Mouse (Mus musculus) left cerebral cortex, postnatal 36 days (tissue): ENCODE data around the gene Phgr1. TPM values are rescaled to one million over a fixed set of nuclear protein-coding genes. Genes with fewer than 3 reads are reported as not detected.

Source experiments
- DNase-seq, 2 experiments: peaks; one replicate each; pipeline ENCODE4 v3.0.0; 2021 to 2022; ENCODE audit warnings: low spot score in 2 of 2, mixed read lengths in 1 of 2
- intact Hi-C: fragments of 180-260 bp; cut with DNase I; formaldehyde crosslinking; loops from one replicate; pipeline ENCODE4 v1.15.1; 2025
- total RNA-seq, 2 experiments: library from RNA; stranded (reverse); gene quantifications; 2 replicates each; pipeline ENCODE4 v1.2.3; 2021

The Phgr1 gene
- total RNA-seq, 2 experiments from 2014 or later, result not detected

DNA sequence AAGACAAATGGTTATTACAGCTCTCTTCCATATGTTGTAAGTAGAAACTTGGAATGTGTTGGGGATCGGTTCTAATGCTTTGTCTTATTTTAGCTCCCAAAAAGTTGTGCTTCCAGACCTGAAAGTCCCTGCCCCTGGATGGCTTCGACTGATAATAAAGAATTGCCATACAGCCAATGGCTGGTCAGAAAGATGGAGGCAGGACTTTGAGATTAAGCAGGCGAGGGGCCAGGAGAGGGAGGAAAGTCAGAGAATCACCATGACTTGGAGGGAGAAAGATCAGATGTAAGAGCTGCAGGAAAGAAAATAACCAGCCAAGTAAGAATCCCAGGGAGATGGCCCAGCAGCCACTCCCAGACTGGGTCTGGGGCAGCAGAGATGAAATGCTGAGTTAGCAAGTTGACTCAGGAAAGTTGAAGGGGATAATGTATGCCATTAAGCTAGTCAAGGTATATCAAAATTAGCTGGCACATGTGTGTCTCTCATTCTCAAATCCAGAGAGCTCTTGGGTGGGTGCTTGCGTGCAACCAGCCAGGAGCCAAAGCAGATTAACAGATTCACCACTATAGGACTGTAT is 30.1 kb downstream of the Phgr1 start:
- DNase-seq, result no peak
- intact Hi-C loops, result no loop called here

DNA sequence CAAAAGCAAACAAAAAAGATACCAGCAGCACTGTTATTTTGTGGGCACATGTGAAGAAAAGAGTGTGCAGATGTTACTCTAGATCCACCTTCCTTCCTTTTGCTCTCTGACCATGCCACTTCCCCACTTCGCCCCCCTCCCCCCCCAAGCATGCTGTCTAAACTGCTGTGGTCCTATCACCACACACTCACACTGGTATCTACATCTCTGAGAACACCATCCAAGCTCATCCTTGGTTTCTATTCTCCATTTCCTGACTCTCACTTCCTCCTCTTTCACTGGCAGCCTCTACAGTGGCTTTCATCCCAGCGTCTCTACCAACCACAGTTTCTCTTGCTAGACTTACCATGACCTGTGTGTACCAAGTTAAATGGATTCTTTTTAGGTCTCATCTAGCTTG is 31.9 kb downstream of the Phgr1 start:
- intact Hi-C loops, result no loop called here
- DNase-seq, result no peak

DNA sequence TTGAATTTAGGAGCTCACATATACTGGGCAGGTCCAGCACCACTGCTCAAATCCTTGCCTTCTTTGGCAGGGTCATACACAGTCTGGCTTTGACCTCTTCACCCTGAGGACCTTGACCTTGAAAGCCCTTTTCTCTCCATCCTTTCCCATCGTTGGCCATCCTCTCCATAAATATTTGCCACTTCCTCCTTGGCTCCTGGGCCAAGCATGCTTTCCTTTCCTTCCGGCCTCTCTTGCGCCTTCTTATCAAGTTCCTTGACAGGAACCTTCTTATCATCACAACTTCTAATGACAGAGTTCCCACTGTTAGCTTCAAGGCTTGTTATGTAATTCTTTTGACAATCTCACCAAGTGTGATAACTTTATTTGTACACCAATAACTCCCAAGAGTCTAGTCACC is 32.6 kb downstream of the Phgr1 start:
- no peak for DNase-seq
- intact Hi-C loops, result no loop called here

DNA sequence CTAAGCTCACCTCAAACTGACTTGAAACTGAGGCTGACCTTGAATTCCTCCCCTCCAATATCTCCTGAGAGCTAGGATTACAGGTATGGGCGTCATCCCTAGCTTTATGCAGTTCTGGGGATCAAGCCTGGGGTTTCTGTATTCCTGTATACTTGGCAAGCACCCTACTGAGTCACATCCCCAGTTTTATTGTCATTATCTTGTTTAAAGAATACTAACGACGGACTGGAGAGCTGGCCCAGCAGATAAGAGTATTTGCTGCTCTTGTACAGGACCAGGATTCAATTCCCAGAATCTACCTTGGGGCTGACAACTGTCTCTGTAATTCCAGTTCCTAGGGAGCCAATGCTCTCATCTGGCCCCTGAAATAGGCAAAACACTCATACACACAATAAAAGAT is 33.2 kb downstream of the Phgr1 start:
- intact Hi-C loops, result no loop called here

DNA sequence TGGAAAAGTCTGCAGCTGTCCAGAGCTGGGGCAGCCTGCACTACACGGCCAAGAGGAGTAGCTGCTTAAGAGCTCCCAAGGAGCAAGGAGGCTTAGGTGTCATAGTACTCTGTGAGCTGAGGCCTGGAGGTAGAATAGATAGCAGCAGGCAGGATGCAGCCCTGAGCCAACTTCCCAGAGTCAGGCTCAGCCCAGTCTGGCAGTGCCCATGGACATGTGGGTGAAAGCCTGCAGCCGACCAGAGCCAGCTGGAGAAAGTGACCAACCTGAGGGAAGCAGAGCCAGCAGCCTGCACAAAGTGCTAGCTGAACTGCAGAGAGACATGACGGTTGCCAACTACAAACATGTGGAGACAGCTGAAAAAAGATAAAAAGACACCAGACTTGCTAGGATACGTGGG is 34.3 kb downstream of the Phgr1 start:
- intact Hi-C loops, result no loop called here
- peak in 1 of 2 experiments; percentile 14 for DNase-seq

More for the DNA sequence above, 33.2 kb downstream of the Phgr1 start:
- no peak for DNase-seq

DNA sequence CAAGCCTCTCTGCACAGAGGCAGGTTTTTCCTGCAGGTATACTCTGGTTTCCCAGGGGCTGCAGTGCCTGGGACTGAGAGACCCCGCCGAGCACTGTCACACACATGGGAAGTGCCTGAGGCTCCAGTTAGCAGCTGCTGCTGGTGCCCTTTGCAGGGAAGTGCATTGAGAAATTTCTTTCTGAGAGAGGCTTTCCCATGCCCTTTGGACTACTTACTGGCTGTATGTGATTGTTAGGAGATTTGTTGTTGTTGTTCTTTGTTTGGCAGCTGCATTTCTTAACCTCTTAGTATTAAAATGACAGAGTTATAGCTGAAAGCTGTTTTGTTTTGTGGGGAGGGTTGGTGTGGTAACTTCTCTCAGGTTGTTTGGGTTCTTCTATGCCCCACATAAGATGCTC is 38.3 kb downstream of the Phgr1 start:
- intact Hi-C loops, result loop anchor here (5.0 kb wide), 1 partner anchor 51 kb away; the partner anchor contains the start of gene Ivd
- DNase-seq, result no peak

DNA sequence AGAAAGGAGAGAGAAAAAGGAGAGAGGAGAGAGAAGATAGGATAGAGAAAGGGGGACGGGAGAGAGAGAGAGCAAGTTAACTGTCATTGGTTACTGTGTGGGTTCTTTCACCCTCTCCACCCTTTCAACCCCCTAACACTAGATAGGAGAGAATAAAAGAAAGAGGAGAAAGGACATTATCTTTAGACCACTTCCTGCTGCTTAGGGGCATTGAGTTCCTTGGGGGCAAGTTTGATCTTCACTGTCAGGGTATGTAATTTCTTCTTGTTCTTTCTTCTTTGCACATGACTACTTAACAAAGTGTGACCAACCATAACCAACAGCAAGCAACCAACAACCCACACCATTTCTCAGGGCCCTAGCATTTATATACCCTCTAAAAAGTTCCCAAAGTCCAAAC is 40.2 kb downstream of the Phgr1 start:
- DNase-seq, result no peak
- intact Hi-C loops, result loop anchor here (5.0 kb wide), 1 partner anchor 50 kb away; the partner anchor contains the start of gene Ivd

DNA sequence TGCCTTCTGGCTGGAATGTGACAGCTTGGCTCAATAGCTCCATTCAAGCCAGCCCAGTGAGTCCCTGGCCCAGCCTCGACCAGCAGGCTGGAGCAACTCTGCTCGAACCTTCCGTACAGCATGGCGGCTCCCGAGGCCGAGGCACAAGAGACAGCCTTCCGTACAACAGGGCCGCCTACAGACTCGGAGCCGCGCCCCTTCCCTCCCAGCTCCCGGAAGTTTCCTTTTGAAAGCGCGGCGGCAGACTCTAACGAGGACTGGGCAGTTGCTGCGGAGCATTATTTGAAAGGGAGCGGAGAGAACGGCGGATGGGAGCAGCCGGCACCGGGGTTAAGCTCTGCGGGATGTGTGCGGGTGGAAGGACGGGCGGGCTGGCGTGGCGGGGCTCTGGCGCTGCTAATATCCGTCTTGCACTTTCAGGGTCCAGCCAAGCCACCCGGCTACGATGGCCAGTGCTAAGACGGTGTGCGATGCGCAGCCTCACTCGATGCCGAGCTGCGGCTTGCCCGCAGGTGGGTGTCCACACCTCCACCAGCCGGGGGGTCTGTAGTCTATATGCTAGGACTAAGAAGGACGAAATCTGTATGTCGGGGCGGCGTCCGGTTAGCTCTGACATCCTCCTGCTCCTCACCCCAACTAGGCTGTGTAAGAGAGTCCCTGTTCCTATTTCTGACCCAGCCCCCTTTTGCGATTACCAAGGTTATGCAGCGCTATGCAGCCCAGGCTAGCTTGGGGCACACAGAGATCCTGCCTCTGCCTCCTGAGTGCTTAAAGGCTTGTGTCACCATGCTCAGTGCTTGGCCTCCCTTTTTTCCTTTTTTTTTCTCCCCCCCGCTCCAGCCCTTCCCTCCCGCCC is 41.6 kb downstream of the Phgr1 start, which contains the start of gene Knstrn:
TSS of gene Knstrn (plus strand) at position 23 of the 856 bp plus-strand sequence.
- peak; percentile 74 to 80 for DNase-seq
- intact Hi-C loops, result loop anchor here (5.0 kb wide), 1 partner anchor 48 kb away; the partner anchor contains the start of gene Ivd

DNA sequence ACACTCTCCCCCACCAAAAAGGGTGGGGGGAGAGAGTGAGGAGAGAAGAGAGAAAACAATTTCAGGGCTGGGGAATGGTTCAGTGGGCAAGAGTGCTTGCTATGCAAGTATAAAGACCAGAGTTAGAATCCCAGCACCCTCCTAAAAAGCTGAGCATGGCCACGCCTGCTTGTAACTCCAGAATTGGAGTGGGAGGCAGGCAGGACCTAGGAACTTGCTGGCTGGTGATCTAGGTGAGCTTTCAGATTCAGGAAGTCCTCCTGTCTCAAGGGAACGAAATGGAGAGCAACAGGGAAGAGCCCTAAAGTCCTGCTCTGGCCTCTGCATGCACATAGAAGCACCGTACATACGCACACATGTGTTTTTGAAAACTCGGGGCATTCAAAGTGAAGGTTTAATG is 50.2 kb downstream of the Phgr1 start:
- no peak for DNase-seq
- intact Hi-C loops, result no loop called here

DNA sequence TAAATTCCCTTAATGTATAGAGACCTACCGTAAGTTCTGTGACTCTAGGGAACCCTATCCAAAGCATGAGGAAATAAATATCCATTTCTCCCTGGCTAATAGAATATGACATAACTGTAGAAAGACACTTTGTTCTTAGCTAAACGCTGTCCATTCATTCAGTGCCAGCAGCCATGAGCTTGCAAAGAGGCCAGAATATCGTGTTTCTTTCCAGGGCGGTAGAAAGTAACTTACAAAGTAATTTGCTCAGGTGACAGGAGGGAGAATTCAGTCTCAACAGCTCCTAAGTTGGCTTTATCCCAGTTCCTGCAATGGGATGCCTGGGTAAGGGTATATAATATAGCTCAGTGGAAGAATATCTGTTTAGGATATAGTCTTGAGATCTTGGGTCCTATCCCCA is 51.8 kb downstream of the Phgr1 start:
- DNase-seq, result no peak
- intact Hi-C loops, result no loop called here

Other genes starting within 250 kb of the Phgr1 start
- gene Bmf, start 223.1 kb upstream of the Phgr1 start, total RNA-seq, result 1 to 10 TPM; 4.8 to 5.8 TPM
- 1 to 10 TPM in 1 of 2 experiments, under 1 TPM in 1; 0.42 to 2.3 TPM for gene Bub1b, start 174.6 kb upstream of the Phgr1 start, total RNA-seq
- gene Pak6, start 109.5 kb upstream of the Phgr1 start, total RNA-seq, result 100 to 1,000 TPM in 1 of 2 experiments, 10 to 100 TPM in 1; 83.4 to 104 TPM
- 10 to 100 TPM; 20.0 to 32.2 TPM for gene Ankrd63, start 68.8 kb upstream of the Phgr1 start, total RNA-seq
- gene Plcb2, start 44.3 kb upstream of the Phgr1 start, total RNA-seq, result 1 to 10 TPM; 2.4 to 3.4 TPM
- 10 to 100 TPM; 41.5 to 43.0 TPM for gene Inafm2, start 27.0 kb upstream of the Phgr1 start, total RNA-seq
- 1 to 10 TPM; 4.8 to 5.5 TPM for gene Ccdc9b, start 10.1 kb upstream of the Phgr1 start, total RNA-seq
- 100 to 1,000 TPM; 187 to 192 TPM for gene Disp2, start 7.0 kb downstream of the Phgr1 start, total RNA-seq
- 1 to 10 TPM; 1.2 to 1.6 TPM for gene Knstrn, start 41.2 kb downstream of the Phgr1 start, total RNA-seq
- 10 to 100 TPM; 58.2 to 73.7 TPM for gene Ivd, start 89.2 kb downstream of the Phgr1 start, total RNA-seq
- gene Bahd1, start 127.6 kb downstream of the Phgr1 start, total RNA-seq, result 10 to 100 TPM; 40.4 to 45.0 TPM
- 1 to 10 TPM; 1.5 to 2.0 TPM for gene Chst14, start 153.7 kb downstream of the Phgr1 start, total RNA-seq